Mouse (Mus musculus): ENCODE measurements around the gene Ankib1.
"Not testable (repeated sequence)": the region's sequence is repeated elsewhere in the genome, so short reads cannot be mapped to it uniquely, and the experiment has no call there.

Ankib1 gene

GRCm38 (mm10) chr5:3802433-3803291 lies at the start of gene Ankib1, which contains the start of gene Krit1:
TSS of gene Ankib1 (minus strand) at chr5:3802925.
TSS of gene Krit1 (plus strand) at chr5:3803184.
- peak; percentile 77 for DNase-seq (ENCODE audit: low read depth, low spot score)

GRCm38 (mm10) chr5:3845026-3845425 lies 42.3 kb upstream of the Ankib1 start, which contains the start of gene Lrrd1:
TSS of gene Lrrd1 (plus strand) at chr5:3845173.
- peak; percentile 27 for DNase-seq (ENCODE audit: low read depth, low spot score)

DNA sequence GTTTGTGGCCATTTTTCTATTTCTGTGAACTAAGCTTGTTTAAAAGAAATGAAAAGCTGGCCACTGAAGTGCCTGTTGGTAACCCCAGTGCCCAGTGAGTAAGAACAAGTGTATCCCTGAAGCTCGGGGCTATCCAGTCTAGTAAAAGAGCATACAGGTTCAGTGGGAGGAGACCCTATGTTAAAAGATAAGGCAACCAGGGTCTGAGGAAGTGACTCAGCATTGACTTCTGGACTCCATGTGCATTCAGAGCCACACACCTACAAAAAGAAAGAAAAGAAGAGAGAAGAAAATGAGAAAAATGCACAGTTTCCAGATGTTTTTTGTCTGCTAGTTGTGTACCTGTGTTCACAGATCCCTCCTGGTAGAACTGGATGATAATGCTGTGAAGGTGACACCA lies 31.4 kb upstream of the Ankib1 start:
- no peak for DNase-seq (ENCODE audit: low read depth, low spot score)

DNA sequence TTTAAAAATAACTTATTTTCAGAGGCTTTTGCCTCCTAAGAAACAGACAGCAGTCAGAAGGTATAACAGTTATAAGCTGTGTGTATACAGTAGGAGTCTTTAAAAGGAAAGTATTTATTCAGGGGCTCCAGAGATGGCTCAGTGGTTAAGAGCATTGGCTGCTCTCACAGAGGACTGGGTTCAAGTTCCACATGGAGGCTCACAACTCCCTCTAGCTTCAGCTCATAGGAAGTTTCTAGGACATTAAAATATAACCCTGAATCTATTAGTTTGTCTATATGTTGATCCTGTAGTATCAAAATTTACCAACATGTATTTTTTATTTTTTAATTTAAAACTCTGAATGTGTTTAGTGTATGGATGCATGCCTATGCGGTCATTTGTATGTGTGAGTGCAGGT lies 5.7 kb upstream of the Ankib1 start:
- DNase-seq (ENCODE audit: low read depth, low spot score) = no peak

DNA sequence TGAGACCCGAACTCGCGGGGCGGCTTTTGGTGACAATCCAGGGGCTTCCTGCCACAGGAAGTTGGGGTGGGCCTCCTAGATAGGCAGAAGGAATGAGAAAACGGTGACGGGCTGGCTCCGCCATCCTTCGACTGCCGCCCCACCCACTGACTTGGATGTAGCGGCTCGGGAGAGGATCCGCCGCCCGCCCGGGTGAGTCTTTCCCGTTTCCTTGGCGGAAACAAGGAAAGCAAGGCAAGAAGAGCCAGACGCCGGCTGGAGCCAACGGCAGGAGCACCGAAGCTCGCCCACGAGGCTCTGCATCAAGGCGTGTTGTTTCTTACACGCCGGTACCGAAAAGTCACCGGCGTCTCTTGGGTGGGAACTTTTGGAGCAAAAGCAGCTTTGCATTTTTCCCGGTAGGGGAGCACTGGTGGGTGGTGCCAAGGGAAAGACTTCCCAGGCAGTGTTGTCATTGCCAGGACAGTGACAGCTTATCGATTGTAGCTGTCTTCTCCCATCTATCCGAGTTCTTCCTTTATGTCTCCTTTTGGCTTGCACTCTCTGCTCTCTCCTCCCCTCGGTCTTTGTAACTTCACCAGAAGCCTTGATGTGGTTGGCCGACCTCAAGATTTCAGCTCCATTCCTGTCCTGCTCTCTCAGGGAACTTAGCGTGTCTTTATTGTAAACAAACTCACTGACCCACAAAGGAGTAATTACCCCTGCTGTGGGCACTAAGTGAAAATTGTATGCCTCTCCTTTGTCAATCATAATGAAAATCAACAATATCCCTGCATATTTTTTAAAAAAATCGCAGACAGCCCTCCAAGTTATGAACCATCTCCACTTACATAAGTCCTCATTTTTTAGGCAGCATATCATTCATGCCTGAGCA lies 804 bp upstream of the Ankib1 start:
- peak; percentile 57 for DNase-seq (ENCODE audit: low read depth, low spot score)

DNA sequence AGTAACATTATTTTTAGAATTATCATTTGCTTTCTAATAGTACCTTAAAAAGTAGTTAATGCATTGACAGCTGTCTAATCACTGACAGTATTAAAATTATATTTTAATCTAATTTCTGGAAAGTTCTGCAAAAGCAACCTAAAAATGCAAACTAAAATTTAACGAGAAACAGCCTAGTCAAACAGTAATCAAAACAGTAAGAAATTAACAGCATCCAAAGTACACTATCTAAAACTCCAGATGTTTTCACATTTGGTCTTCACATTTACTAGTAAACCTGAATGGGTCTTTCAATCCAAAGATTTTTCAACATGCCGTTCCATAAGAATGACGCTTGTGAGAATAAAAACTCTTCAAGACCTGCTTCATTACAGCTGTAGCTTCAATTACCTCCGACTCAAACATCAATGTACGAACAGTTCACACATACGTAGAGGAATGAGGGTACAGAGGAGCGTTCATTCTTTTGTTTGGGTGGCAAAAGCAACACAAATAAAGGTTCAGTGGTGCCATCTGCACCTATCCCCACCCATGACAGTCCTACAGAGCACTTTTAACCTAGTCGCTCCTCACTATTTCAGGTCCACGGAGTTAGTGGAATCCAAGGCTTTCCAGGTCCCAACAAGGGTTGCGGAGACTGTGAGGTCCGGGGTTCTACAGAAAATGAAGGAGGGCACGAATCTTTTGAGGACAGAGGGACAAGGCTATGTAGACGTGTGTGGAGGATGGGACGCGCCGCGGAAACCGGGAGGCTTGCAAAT lies 873 bp downstream of the Ankib1 start:
- DNase-seq (ENCODE audit: low read depth, low spot score) = no peak

DNA sequence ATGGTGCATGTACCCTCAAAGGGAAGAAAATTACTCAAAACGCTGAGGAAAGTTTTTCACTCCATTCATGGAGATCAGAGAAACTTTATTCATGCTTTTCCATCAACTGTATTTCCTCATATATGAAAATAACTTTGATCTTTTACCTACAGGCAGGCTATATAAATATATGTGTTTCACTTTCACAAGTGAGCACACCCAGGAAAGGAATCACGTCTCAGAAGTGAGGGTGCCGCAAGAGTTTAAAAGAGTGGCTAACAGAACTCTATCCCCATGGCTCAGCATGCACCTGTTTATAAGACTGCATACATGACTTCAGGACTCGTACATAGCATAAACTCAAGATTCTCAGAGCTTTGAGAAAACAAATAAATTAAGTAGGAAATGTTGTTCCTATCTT lies 1.8 kb downstream of the Ankib1 start:
- no peak for DNase-seq (ENCODE audit: low read depth, low spot score)

GRCm38 (mm10) chr5:3800041-3800440 lies 2.7 kb downstream of the Ankib1 start:
- no peak for DNase-seq (ENCODE audit: low read depth, low spot score)

- DNase-seq (ENCODE audit: low read depth, low spot score) = not testable (repeated sequence)
These were observed 4.1 kb downstream of the Ankib1 start for GRCm38 (mm10) chr5:3798656-3799055.

DNA sequence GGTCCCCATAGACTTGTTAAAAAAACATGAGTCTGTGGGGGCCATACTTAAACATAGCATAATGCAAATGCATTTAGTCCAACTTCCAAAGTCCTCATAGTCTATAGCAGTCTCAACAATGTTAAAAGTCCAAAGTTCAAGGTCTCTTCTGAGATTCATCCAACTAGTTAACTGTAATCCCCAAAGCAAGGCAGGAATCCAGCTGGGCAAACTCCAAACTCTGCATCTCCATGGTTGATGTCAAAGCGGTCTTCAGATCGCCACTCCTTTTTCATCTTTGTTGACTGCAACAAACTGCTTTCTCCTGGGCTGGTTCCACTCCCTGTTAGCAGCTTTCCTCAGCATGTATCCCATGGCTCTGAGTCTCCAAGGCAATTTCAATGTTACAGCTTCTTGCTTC lies 5.6 kb downstream of the Ankib1 start:
- DNase-seq (ENCODE audit: low read depth, low spot score) = not testable (repeated sequence)

DNA sequence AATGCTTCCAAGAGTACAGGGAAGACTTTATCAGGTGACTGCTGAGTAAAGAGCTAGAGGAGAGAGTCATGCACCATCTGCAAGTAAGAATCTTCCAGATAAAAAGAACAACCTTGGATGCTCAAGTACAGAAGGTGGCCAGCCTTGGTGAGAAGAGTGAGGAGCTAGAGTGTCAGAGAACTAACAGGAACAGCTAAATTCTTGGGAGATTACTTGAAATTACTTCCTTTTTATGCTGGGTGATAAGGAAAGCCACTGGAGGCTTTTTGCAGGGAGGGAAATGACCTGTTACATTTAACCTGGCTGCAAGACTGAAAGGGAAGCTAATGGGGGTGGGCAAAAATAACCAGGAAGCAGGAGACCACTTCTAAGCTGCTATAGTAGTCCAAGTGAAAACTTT lies 11.7 kb downstream of the Ankib1 start:
- no peak for DNase-seq (ENCODE audit: low read depth, low spot score)

DNA sequence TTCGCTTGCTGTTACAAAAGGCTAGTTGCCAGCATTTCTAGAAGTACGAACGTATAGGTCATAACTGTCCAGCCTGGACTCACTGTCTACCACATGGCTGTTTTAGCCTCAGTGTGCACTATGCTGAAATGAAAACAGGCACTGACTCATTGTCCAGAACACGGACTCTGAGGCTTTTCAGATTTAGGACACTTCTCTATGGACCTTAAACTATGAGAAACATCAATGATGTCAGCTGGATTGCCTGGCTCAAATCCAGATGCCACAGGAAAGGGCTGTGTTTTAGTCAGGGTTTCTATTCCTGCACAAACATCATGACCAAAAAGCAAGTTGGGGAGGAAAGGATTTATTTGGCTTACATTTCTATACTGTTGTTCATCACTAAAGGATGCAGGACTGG lies 15.2 kb downstream of the Ankib1 start:
- DNase-seq (ENCODE audit: low read depth, low spot score) = no peak

DNA sequence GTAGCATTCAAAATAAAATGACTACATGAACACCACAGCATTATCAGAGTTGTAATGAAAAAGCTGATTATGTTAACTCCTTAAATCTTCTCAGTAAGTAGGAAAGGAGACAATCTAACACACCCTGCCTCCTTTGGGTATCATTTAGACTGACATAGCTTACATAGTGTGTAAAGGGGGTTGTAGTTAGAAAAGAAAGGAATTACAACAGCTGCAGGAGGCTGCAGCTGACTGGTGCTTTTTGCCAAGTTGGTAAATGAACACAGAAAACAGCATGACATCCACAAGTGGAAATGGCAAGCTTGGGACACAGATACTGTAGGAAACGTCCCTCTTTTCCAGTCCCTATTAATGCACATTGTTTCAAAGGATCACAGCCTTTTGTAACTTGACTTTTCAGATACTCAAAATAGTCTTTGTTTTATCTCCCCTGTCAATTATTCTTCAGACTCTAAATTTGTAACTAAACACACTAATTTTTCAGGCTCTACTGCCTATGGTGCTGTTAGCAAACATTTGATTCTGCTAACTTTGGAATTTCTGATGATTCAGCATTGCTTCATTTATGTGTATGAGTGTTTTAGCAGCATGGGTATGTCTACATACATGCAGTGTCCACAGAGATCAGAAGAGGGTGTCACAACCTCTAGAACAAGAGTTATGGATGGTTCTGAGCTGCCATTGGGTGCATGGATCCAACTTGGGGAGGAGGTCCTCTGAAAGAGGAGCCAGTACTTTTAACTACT lies 17.8 kb downstream of the Ankib1 start:
- DNase-seq (ENCODE audit: low read depth, low spot score) = no peak

- no peak for DNase-seq (ENCODE audit: low read depth, low spot score)
These were observed 18.6 kb downstream of the Ankib1 start for GRCm38 (mm10) chr5:3783947-3784681.

DNA sequence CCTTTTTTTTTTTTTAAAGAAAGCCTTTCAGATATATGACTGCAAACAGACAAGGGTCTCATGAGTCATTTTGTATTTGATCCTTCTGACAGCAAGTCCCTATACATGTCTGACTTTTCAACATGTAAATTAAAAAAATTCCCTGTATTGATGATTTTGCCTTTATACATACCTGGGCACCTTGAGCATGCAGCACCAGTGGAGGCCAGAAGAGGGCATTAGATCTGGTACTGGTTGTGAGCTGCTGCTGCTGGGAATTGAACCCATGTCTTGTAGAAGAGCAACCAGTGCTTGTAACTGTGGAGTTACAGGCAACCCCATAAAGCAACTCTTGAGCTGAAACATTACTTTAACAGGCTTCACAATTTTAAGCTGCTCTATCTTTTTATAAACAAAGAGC lies 20.1 kb downstream of the Ankib1 start:
- peak; percentile 40 for DNase-seq (ENCODE audit: low read depth, low spot score)

- no peak for DNase-seq (ENCODE audit: low read depth, low spot score)
These were observed 30.7 kb downstream of the Ankib1 start for GRCm38 (mm10) chr5:3772017-3772416.

DNA sequence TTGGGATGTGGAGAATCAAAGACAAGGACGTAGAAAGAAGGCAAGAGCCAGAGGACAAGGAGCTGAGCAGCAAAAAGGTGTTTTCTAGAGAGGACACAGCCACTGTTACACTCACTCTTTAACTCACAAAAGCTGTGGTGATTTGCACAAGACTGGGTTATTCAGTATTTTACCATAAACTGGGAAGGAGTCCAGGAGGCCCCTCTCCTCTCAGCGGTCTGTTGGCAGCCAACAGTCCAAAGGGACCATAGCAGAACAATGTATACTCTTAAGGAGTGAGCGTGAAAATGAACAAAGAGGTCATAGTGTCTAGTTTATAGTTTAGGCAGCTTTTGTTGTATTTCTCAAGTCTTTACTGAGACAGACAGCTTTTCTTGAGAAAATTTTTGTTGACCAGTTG lies 31.2 kb downstream of the Ankib1 start:
- DNase-seq (ENCODE audit: low read depth, low spot score) = no peak

DNA sequence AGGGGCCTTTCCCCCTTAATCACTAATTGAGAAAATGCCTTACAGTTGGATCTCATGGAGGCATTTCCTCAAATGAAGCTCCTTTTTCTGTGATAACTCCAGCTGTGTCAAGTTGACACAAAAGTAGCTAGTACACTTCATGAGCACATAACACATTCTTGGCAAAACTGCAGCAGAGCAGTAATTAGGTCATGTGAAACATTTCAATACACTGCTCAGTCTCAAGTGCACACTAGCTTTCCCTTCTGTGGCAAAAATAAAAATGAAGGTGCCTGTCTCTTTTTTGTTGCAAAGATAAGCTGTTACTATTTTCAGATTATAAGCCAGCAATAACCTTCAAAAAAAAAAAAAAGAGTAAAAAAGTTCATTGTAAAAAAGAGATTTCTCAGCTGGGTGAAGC lies 52.2 kb downstream of the Ankib1 start:
- not testable (repeated sequence) for DNase-seq (ENCODE audit: low read depth, low spot score)

DNA sequence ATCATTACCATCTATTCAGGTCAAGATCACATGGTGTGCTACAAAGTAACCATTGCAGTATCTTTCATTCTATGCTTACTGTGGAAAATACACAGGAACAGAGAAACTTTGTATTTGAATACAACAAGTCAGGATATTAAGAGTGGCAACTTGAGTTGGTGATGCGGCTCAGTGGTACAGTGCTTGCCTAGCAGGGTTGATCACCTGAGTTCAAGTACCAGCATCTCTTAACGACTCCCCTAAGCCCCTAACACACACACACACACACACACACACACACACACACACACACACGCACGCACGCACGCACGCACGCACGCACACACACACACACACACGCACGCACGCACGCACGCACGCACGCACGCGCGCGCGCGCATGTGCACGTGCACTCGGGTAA lies 69.9 kb downstream of the Ankib1 start:
- not testable (repeated sequence) for DNase-seq (ENCODE audit: low read depth, low spot score)

- no peak for DNase-seq (ENCODE audit: low read depth, low spot score)
These were observed 73.9 kb downstream of the Ankib1 start for GRCm38 (mm10) chr5:3728820-3729219.

Measured in ES-CJ7 (cell line).